Mouse (Mus musculus): Measurements from ENCODE around the gene Cabp2.
"Not testable (repeated sequence)": the region's sequence is repeated elsewhere in the genome, so short reads cannot be mapped to it uniquely, and the experiment has no call there.

Gene Cabp2

DNA sequence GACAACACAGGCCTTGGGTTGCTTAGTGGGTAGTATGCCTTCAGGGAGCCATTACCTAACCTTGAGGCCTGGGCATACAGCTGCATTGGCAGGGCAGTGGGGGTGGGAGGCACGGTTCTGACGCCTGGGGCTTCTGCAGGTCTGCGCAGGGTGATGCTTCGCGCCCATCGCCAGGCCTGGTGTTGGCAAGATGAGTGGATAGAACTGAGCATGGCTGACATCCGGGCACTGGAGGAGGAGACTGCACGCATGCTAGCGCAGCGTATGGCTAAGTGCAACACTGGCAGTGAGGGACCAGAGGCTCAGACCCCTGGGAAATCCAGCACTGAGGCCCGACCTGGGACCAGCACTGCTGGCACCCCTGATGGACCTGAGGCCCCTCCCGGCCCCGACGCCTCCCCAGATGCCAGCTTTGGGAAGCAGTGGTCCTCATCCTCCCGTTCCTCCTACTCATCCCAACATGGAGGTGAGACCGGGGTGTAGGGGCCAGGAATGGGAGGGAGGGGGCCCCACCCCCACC is 23.4 kb downstream of the Cabp2 start:
- no peak for DNase-seq

DNA sequence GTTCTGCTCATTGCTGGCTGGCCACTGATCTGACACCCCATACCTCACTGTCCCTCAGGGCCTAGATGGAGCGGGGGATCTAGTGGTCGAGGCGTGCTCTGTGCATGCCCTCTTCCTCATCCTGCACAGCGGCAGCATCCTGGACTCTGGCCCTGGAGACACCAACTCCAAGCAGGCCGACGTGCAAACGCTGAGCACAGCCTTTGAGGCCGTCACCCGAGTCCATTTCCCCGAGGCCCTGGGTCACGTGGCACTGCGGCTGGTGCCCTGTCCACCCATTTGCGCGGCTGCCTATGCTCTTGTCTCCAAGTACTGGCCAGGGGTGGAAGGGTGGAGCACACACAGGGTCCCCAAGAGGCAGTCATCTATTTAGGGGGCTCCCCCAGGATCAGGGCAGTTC is 25.3 kb downstream of the Cabp2 start:
- DNase-seq: no peak

DNA sequence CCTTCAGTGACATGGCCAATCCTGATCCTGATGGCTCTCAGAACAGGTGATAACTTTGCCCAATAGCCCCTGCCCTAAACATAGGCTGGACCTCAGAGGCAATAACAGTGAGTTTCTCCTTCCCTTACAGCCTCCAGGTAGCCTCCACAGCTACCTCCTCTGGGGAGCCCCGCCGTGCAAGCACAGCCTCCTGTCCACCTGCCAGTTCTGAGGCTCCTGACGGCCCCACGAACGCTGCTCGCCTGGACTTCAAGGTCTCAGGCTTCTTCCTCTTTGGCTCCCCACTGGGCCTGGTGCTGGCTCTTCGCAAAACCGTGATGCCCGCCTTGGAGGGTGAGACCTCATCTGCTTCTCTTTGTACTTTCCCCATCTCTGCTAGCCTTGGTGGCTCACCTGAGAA is 27.2 kb downstream of the Cabp2 start:
- no peak for DNase-seq

DNA sequence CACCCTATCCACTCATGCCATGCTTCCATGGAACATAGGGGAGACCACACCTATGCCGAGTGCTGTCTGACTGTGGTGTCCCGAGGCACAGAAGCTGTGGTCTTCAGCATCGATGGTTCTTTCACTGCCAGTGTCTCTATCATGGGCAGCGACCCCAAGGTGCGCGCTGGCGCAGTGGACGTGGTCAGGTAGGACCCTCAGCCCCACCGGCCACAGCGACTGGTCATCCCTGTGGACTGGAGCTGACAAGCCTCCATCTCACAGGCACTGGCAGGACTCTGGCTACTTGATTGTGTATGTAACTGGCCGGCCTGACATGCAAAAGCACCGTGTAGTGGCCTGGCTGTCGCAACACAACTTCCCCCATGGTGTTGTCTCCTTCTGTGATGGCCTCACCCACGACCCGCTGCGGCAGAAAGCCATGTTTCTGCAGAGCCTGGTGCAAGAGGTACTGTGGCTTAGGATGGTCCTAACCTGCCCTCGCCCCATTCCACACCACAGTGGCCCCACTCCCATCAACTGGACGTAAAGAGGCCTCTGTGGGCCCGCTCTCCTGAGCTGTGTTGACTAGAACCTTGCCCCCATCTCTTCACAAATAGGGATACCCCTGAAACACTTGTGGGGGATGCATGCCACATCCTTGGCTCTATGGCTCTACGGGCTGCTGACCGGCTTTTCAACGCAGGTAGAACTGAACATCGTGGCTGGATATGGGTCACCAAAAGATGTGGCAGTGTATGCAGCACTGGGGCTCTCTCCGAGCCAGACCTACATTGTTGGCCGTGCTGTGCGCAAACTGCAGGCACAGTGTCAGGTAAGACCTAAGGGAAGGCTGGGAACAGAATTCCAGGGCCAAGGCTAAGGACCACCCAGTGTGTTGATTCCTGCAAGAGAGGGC is 30.9 kb downstream of the Cabp2 start:
- no peak for DNase-seq

DNA sequence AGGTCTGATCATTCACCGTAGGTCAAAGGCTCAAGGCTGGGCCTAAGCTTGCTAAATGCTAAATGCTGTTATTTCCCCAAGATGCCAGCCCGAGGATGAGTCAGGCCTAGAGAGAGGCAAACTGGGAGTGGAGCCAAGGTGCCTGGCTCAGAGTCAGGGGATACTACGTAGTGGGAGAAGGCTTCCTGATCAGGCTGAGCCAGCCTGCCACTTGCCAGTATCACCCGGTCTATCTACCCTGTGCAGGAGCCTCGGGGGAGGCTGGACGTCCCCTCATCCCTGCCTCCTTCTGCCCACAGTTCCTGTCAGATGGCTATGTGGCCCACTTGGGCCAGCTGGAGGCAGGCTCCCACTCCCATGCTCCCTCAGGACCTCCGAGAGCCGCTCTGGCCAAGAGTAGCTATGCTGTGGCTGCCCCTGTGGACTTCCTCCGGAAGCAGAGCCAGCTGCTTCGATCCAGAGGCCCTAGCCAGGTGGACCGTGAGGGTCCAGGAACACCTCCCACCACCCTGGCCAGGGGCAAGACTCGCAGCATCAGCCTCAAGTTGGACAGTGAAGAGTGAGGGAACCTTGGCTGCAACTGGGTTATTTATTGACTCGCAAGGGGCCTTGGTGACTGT is 31.9 kb downstream of the Cabp2 start:
- DNase-seq: peak; percentile 86

DNA sequence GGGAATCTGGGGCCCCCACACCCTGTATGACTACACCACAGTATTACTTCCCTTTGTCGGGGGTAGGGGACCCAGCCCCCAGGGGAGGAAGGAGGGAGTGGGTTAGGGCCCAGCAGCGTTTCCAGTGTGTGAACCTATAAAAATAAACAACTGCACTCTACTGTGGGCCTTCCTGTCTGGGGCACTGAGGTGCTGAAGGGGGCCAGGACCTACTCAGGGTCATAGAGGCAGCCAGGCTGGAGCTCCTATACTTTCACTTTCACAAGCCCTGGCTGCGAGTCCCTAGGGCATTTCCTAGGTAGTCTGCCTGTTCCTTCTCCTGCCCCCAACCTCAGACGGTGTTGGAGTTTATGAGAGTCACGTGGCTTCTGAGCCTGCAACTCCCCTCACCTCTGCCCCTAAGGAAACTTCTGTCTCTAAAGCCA is 32.4 kb downstream of the Cabp2 start:
- DNase-seq: peak; percentile 42

DNA sequence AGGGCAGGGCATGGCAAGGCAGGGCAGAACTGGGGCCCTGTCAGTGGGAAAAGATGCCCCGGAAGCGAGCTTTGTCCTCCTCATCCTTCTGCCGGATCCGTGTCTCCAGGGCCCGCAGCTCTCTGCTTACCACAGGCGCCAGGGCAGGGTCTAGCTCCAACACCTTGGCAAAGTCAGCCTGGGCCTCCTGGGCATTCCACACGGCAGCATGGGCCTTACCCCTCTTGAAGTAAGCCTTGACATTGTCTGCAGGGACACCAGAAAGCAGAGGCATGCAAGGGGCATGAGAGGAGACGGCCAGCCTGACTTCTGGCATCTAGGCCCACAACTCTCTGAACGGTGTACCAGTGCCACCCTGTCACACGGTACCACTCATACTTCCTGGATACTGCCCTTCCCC is 33.2 kb downstream of the Cabp2 start:
- no peak for DNase-seq

DNA sequence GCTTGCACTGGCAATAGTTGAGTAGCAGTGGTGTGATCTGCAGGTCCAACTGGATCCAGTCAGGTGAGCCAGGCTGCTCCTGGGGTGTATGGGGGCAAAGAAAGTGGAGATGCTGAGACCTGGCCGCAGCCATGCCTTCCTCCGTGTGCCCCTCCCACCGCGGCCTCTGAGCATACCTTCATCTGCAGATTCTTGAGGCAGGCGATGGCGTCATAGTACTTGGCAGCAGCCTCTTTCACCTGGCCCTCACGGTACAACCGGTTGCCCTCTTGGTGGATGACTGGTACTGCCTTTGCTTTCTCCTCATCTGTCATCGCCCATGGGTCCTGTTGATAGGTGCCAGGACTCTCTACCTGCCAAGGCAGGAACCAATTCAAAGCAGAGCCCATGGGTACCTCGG is 33.8 kb downstream of the Cabp2 start:
- DNase-seq: no peak

DNA sequence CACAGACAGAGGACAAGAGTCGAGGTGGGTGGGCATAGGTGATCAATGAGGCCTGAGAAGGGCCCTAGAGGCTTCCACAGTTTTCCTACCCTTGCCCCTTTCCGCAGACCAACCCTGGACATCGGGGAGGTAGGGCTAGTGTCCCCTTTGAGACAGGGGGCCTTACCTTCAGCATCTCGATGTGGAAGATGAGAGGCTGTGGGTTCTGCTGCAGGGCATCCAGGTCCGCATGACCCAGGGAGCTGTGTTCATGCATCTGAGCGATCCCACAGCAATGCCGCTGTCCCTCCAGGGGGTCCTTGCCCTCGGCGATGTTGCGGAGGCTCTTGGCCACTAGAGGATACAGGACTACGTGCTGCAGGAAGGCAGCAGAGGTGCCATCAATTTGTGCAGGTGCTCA is 34.4 kb downstream of the Cabp2 start:
- DNase-seq: no peak

DNA sequence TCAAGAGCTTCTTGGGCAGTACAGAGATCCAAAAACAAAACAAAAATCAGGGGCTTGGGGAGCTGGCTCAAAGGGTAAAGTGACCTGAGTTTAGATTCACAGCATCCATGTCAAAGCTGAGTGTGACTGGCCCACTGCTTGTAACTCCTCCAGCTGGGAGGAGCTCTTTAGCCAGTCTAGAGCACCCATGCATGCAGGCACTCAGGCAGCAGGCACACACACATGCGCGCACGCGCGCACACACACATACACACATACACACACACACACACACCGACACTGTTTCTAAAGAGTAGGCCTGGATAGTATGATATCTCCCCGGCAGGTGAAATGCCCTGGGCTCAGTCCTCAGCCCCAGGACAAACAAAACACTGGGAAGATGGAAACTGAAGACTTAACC is 35.6 kb downstream of the Cabp2 start:
- DNase-seq: no peak

DNA sequence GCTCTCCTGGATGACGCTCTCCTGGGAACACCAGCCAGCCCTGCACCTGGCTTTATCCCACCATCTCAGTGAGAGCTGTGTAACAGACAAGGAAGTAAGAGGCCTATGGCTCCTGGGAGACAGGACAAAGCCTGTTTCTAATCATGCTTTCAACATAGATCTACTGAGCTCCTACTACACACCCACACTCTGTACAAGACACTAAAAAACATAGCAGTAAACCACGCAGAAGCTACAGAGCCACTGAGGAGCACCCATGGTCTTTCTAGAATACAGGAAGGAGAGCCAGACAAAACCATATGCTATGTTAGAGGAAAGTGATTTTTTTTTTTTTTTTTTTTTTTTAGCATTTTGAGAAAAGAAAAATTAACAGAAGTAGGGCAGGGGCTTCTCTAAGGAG is 37.0 kb downstream of the Cabp2 start:
- no peak for DNase-seq

DNA sequence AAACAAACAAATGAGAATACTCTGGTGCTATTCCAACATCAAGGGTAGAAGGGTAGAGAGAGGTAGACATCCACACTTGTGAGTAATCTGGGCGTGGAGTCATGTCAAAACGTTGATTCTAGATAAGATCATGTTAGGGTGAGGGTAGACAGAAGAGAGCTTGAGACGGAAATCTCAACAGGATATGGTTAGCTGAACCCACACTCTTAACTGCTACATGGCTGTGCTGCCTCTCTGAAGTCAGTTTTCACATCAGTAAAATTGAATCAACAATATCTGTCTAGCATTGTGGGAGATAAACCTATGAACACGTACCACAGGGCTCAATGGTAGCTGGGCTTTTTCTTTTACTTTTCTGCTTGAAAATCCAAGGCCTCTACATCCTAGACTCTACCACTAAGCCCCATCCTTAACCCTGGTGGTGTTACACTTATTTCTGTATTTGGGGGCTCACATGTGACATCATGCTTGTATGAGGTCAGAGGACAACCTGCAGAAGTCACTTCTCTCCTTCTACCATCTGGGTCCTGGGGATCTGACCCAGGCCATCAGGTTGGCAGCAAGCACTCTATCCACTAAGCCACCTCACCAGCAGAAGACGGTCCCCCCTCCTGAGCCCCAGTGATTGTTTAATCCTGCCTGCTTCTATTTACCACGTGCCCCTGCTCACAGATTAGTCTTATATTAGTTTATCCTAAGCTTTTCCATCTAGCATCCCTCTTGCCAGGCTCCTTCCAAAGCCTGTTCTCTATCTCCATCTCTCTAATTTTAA is 38.5 kb downstream of the Cabp2 start:
- no peak for DNase-seq

DNA sequence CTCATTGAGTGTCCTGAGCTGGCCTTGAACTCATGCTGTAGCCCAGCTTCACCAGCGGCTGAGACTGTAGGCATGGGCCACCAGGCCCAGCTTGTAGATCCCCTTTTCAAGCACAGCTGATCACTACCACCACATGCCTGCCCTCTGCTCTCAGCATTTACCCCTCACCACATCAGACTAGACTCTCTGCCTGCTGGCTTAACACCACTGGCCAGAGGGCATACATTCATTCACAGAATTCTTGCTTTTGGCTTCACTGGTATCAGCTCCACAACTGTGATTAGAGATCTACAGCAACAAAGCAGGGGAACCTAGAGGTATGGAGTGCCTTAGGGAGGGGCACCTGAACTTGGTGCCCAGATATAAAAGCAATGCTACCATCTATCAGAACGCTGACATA is 39.1 kb downstream of the Cabp2 start:
- no peak for DNase-seq

DNA sequence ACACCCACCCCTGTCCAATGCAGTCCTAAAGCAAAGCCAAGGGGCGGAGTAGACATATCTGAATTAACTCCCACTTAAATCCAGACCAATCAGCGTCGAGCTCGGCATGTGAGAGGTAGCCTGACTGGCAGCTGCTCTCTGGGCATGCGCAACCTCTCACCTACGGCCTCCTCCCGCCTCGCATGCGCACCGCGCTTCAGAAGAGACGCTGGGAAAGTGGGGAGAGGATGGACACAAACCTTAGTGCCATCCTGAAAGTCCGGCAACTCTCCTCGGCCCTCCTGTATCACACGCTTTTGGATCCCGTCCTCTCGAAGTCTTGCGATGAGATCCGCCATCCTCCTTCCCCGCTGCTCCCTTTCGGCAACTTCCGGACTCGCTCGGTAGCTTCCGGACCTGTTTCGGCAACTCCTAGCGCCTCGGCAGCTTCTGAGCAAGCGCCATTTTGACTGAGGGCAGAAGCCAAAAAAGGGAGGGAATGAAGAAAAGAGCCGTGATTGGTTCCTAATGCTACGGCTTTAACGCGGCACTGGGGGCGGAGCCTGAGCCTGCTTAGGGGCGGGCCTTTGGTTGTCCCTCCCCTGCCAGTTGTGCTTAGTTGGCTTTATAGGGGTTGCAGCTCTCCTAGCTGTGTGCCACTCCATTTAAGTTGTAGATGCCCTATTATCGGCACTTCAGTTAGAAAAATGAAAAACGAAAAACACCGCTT is 39.9 kb downstream of the Cabp2 start:
- DNase-seq: peak; percentile 99

DNA sequence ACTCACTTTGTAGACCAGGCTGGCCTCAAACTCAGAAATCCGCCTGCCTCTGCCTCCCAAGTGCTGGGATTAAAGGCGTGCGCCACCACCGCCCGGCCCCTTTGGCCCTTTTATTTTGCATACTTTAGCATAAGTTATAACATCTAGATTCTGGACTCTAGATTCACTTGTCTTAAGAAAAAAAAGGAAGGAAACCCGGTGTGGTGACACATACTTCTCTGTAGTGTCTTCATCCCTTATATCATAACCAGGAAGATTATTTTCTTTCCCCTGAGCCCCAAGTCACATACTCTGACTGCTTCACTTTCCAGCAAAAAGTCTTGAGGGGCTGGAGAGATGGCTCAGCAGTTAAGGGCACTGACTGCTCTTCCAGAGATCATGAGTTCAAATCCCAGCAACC is 40.5 kb downstream of the Cabp2 start:
- DNase-seq: not testable (repeated sequence)

DNA sequence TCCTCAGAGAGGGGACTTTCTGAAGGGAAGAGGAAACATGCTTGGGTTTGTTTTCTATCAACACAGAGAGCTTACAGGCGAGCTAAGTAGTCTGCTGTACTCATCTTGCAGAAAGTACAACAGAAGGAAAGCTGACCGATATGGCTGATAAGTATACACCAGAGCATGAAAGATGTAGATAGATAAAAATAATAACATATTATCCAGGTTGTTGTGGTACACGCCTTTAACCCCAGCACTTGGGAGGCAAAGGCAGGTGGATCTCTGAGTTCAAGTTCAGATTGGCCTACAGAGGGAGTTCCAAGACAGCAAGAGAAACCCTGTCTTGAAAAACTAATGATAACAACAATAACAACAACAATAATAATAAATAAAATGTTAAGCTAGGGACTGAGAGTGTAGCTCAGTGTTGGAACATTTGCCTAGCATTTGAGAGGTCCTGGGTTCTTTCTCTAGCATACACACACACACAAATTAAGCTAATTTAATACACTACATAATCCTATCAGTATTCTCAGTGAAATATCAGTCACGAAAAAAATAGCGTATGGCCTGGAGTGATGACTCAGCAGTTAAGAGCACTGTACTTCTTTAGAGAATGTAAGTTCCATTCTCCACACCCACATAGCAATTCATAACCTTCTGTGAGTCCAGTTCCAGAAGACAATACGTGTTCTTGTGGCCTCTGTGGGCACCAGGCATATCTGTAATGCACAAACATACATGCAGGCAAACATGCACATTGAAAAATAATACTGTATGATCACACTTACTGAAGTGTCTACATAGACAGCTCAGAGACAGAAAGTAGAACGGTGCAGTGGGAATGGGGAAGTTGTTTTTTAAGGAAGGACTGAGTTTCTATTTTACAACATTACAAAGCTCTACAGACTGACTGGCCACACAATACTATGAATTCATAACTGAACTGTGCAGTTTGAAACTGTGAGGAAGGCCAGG is 41.3 kb downstream of the Cabp2 start:
- DNase-seq: no peak

DNA sequence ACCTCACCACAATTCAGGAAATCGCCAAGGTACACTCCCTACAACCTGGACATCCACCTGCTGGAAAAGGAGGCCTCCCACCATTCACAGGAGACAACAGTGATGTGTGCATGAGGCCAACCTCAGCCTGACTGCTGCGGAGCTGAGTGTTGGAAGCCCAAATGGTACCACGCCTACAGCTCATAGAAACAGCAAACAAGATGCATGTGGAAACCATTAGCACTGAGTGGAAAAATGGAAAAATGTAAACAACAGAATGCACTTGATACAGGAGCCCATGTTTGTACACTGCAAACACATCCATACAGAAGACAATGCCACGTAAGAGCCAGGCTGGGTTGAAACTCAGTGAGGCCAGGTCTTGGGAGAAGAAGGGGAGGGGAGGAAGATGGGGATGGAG is 43.1 kb downstream of the Cabp2 start:
- no peak for DNase-seq

DNA sequence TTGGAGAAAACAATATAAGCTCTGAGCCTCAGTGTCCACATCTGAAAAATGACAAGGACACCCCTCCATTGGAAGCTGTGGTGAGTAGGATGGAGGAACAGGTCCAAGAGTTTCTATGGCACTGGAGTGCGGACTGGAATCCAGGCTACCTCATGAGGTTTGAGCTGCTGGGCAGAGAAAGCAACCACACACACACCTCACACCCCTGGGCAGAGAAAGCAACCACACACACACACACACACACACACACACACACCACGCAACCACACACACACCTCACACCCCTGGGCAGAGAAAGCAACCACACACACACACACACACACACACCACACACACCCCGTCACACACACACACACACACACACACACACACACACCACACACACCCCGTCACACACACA is 43.9 kb downstream of the Cabp2 start:
- not testable (repeated sequence) for DNase-seq

DNA sequence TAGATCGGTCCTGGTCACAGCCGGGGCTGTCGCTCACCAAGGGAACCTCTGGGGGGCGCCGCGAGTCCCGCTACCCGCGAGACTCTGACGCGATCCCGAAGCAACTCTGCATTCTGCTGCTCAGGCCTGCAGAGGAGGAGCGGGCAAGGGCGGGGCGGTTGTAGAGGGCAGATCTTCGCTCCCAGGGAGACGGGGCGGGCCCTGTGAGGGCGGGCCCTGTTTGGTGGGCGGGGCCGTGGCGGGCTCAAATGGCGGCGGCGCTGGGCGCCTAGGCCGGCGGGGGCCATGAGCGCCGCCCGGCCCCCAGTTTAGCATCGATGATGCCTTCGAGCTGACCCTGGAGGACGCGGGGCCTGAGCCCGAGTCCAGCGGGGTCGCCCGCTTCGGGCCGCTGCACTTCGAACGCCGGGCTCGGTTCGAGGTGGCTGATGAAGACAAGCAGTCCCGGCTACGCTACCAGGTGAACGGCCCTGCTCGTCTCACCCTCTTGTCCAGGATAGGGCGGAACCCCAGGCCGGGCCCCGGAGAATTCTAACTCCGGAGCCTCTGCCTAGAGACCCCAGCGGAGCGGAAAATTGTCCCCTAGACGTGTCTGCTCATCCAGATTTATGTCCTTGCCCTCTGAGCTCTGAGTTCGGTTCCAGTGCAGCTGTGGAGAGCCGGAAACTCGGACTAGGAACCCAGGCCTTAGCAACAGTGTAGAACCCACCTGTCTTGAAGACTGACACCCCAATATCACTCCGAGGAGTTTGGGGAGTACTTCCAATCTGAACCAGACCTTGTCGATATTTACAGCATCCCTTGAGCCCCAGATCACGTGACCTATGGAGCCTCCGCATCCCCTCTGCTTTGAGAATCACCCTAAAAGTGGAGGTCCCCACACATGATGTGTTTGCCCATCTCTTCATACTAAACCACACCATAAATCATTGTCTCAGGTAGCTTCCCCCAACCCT is 44.6 kb downstream of the Cabp2 start, which contains the start of gene Aip:
Aip (minus strand) TSS at position 118 of the 956 bp plus-strand sequence.
- DNase-seq: peak; percentile 97
